Mouse (Mus musculus): Measurements from ENCODE around the gene Acly. TPM values are rescaled to one million over a fixed set of nuclear protein-coding genes. Genes with fewer than 3 reads are reported as not detected.

Gene Acly
- polyA plus RNA-seq (2015; fragmentation: Nextera tagmentation; extraction: Ambion mirVana): 114 and 120 TPM in 2 replicates

DNA sequence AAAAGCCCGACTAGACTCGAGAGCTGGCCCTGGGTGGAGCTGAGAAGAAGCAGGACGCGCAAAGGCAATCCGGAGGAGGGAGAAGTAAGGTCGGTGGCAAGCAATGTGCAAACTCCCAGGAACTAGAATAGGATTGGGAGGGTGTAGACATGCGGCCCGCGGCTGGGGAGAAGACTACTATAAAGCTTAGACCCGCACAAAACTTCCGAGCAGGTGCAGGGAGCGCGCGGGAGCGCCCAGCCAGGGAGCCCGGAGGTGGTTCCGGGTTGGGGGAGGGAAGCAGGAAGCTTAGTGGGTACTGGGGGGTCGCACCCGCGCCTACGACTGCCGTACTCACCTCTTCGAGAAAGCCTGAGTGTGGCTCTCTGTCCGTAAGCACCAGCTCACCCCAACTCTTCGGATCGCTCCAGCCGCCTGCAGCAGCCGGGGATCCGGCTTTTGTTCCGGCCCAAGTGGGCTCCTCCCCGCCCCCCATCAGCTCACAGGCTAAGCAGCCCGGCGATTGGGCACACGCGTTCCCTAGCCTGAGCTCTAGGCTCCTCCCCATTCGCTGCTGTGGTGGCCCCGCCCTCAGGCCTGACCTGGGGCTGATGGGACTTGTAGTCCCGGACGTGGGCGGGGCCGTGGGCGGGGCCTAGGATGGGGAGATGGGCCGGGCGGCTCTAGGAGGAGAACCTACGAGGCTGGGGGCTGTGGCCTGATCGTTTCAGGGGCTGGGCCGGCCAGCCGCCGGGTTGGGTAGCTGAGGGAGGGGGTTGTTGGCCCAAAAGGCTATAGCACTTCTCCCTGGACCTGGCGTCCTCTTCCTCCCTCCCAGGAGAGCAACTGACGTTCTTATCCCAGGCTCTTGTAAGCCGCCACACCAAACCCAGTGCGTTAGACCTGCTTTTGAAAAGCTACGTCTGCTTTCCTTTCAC, at the start of gene Acly:
TSS of gene Acly (minus strand) at position 543 of the 917 bp plus-strand sequence.
- H3K4me2 ChIP-seq (ENCODE audit: low read depth, low read length): peak within 1 kb of the TSS; percentile 90
- H3K4me3 ChIP-seq (ENCODE audit: low read depth, low read length): peak within 1 kb of the TSS; percentile 88
- H3K27ac ChIP-seq (ENCODE audit: low read length): peak within 1 kb of the TSS; percentile 87
- ATAC-seq (ENCODE audit: low read depth): peak; percentile 98
- peak within 1 kb of the TSS; percentile 88 for H3K9ac ChIP-seq (ENCODE audit: low read depth, low read length)
- no peaks in the 10 kb centered on the region for H3K9me3 ChIP-seq (replicated peaks; ENCODE audit: control insufficient read depth, low read length)
- peaks cover 39% of the 10 kb centered on the region for H3K4me1 ChIP-seq (ENCODE audit: control insufficient read depth, low read depth, low read length)
- H3K27me3 ChIP-seq (ENCODE audit: control insufficient read depth, insufficient read depth, low read depth, low read length): no peaks in the 10 kb centered on the region
- peaks cover 8% of the 10 kb centered on the region for H3K36me3 ChIP-seq (ENCODE audit: control insufficient read depth, insufficient read depth)
- 0% methylated on average over 51 of the region's 54 CpGs for WGBS (ENCODE audit: insufficient replicate concordance)

- Histone ChIP-seq H3K27ac (ENCODE audit: low read length) (no peak overlapping the region), H3K9ac (ENCODE audit: low read depth, low read length) (no peak overlapping the region), H3K27me3 (ENCODE audit: control insufficient read depth, insufficient read depth, low read depth, low read length) (no peaks in the 10 kb centered on the region), H3K4me3 (ENCODE audit: low read depth, low read length) (no peak overlapping the region), H3K4me2 (ENCODE audit: low read depth, low read length) (no peak overlapping the region; the same call in 1 of the 2 replicates), H3K36me3 (ENCODE audit: control insufficient read depth, insufficient read depth) (no peaks in the 10 kb centered on the region; the same call in 1 of the 2 replicates), H3K9me3 (replicated peaks; ENCODE audit: control insufficient read depth, low read length) (no peaks in the 10 kb centered on the region), H3K4me1 (ENCODE audit: control insufficient read depth, low read depth, low read length) (peaks cover 14% of the 10 kb centered on the region)
- WGBS (ENCODE audit: insufficient replicate concordance): 70% methylated on average over 21 of the region's 21 CpGs
- no peak for ATAC-seq (ENCODE audit: low read depth)
These were observed 48.5 kb upstream of the Acly start for GRCm38 (mm10) chr11:100576256-100576655.

GRCm38 (mm10) chr11:100575484-100575855, 47.7 kb upstream of the Acly start:
- peak; percentile 28 for ATAC-seq (ENCODE audit: low read depth)
- Histone ChIP-seq H3K27me3 (ENCODE audit: control insufficient read depth, insufficient read depth, low read depth, low read length) (no peaks in the 10 kb centered on the region), H3K9ac (ENCODE audit: low read depth, low read length) (peak overlapping the region; percentile 67), H3K36me3 (ENCODE audit: control insufficient read depth, insufficient read depth) (no peaks in the 10 kb centered on the region), H3K4me3 (ENCODE audit: low read depth, low read length) (peak overlapping the region; percentile 66), H3K27ac (ENCODE audit: low read length) (peak overlapping the region; percentile 66), H3K4me2 (ENCODE audit: low read depth, low read length) (peak overlapping the region; percentile 81), H3K4me1 (ENCODE audit: control insufficient read depth, low read depth, low read length) (peaks cover 20% of the 10 kb centered on the region), H3K9me3 (replicated peaks; ENCODE audit: control insufficient read depth, low read length) (no peaks in the 10 kb centered on the region)
- 4% methylated on average over 2 of the region's 2 CpGs for WGBS (ENCODE audit: insufficient replicate concordance)

DNA sequence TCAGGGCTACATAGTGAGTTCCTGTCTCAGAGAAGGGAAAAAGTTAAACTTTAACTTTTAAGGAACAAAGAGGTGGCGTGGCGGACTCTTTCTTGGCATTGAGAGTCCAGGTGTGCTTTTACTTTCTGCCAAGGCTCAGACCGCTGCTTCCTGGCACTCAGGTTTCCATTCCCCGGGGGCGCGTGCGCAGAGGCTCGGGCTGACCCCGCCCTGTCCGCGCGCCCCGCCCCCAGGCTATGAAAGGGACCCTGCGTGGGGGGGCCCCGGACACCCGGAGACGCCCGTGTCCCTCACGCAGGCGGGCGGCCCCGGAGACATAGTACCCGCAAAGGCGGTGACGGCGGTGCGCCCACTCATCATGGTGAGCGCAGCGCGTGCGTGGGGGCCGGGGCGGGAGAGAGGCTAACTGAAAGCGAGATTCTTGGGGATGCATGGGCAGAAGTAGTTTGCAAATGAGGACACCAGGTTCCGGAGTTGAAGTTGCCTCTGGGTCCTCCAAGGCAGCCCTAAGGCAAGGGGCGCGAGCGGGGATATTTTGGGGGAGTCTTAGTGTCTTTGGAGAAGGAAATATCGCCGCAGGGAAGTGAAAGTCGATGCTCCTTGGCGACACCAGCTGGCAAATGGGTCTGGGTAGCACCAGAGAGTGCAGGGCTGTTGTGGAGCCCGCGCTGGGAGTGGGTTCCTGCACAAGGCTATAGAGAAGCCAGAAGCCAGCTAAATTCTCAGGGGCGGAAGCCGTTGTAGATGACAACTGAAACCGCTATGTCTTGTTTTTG, 47.1 kb upstream of the Acly start, which contains the start of gene Cnp:
TSS of gene Cnp (plus strand) at position 197 of the 776 bp plus-strand sequence.
- H3K4me1 ChIP-seq (ENCODE audit: control insufficient read depth, low read depth, low read length): peaks cover 20% of the 10 kb centered on the region
- peak within 1 kb of the TSS; percentile 81 for H3K4me2 ChIP-seq (ENCODE audit: low read depth, low read length)
- peak within 1 kb of the TSS; percentile 66 for H3K27ac ChIP-seq (ENCODE audit: low read length)
- H3K9ac ChIP-seq (ENCODE audit: low read depth, low read length): peak within 1 kb of the TSS; percentile 67
- H3K9me3 ChIP-seq (replicated peaks; ENCODE audit: control insufficient read depth, low read length): no peaks in the 10 kb centered on the region
- peak; percentile 77 for ATAC-seq (ENCODE audit: low read depth)
- H3K4me3 ChIP-seq (ENCODE audit: low read depth, low read length): peak within 1 kb of the TSS; percentile 66
- H3K36me3 ChIP-seq (ENCODE audit: control insufficient read depth, insufficient read depth): no peaks in the 10 kb centered on the region
- under 1% methylated on average over 47 of the region's 47 CpGs for WGBS (ENCODE audit: insufficient replicate concordance)
- no peaks in the 10 kb centered on the region for H3K27me3 ChIP-seq (ENCODE audit: control insufficient read depth, insufficient read depth, low read depth, low read length)

DNA sequence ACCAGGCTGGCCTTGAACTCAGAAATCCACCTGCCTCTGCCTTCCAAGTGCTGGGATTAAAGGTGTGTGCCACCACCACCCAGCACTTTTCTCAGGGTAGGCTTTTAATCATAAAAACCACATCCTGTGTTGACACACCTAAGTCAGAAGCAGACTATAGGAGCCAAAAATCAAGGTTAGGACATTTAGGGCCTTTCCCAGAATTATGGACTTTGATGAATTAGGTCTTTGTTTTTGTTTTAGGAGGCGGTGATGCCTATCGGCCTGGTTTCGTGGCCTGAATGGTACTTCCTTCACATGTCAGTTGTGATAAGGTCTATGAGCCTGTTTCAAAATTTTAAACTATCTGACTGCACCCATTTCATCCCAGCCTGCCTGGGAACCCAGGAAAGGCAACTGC, 46.4 kb upstream of the Acly start:
- peak overlapping the region; percentile 66 for H3K4me3 ChIP-seq (ENCODE audit: low read depth, low read length)
- H3K27me3 ChIP-seq (ENCODE audit: control insufficient read depth, insufficient read depth, low read depth, low read length): no peaks in the 10 kb centered on the region
- peak overlapping the region; percentile 67 for H3K9ac ChIP-seq (ENCODE audit: low read depth, low read length)
- ATAC-seq (ENCODE audit: low read depth): no peak
- no peaks in the 10 kb centered on the region for H3K9me3 ChIP-seq (replicated peaks; ENCODE audit: control insufficient read depth, low read length)
- no peak overlapping the region for H3K27ac ChIP-seq (ENCODE audit: low read length)
- peak overlapping the region; percentile 81 for H3K4me2 ChIP-seq (ENCODE audit: low read depth, low read length)
- 29% methylated on average over 3 of the region's 3 CpGs for WGBS (ENCODE audit: insufficient replicate concordance)
- H3K36me3 ChIP-seq (ENCODE audit: control insufficient read depth, insufficient read depth): no peaks in the 10 kb centered on the region
- H3K4me1 ChIP-seq (ENCODE audit: control insufficient read depth, low read depth, low read length): peaks cover 20% of the 10 kb centered on the region

GRCm38 (mm10) chr11:100571202-100571567, 43.4 kb upstream of the Acly start:
- Histone ChIP-seq H3K4me1 (ENCODE audit: control insufficient read depth, low read depth, low read length) (peaks cover 20% of the 10 kb centered on the region), H3K36me3 (ENCODE audit: control insufficient read depth, insufficient read depth) (no peaks in the 10 kb centered on the region), H3K9me3 (replicated peaks; ENCODE audit: control insufficient read depth, low read length) (no peaks in the 10 kb centered on the region), H3K27ac (ENCODE audit: low read length) (no peak overlapping the region), H3K9ac (ENCODE audit: low read depth, low read length) (no peak overlapping the region), H3K27me3 (ENCODE audit: control insufficient read depth, insufficient read depth, low read depth, low read length) (no peaks in the 10 kb centered on the region), H3K4me2 (ENCODE audit: low read depth, low read length) (peak overlapping the region; percentile 48), H3K4me3 (ENCODE audit: low read depth, low read length) (peak overlapping the region; percentile 20)
- ATAC-seq (ENCODE audit: low read depth): no peak
- WGBS (ENCODE audit: insufficient replicate concordance): 13% methylated on average over 16 of the region's 16 CpGs

GRCm38 (mm10) chr11:100570430-100571201, 42.8 kb upstream of the Acly start:
- Histone ChIP-seq H3K4me2 (ENCODE audit: low read depth, low read length) (peak overlapping the region; percentile 48), H3K9ac (ENCODE audit: low read depth, low read length) (no peak overlapping the region), H3K27me3 (ENCODE audit: control insufficient read depth, insufficient read depth, low read depth, low read length) (no peaks in the 10 kb centered on the region), H3K4me1 (ENCODE audit: control insufficient read depth, low read depth, low read length) (peaks cover 18% of the 10 kb centered on the region), H3K27ac (ENCODE audit: low read length) (no peak overlapping the region), H3K4me3 (ENCODE audit: low read depth, low read length) (peak overlapping the region; percentile 20), H3K36me3 (ENCODE audit: control insufficient read depth, insufficient read depth) (no peaks in the 10 kb centered on the region), H3K9me3 (replicated peaks; ENCODE audit: control insufficient read depth, low read length) (no peaks in the 10 kb centered on the region)
- 7% methylated on average over 8 of the region's 8 CpGs for WGBS (ENCODE audit: insufficient replicate concordance)
- ATAC-seq (ENCODE audit: low read depth): no peak

DNA sequence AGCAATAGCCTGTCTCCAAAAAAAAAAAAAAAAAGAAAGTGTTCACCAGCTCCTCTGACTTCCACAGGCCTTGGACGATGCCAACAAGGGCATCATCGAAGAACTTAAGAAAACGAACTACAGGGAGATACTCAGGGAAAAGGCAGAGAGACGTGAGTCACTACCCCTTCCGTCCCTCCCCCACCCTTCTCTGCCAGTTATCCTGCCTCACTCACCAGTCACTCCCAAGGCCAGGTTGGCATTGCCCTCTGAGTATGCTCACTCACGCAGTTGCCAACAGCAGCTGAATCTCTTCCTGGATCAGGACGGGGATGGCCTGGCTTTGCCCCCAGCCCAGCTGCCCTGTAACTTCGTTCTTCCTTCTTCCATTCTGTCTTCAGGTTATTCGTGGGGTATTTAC, 42.0 kb upstream of the Acly start:
- H3K4me3 ChIP-seq (ENCODE audit: low read depth, low read length): no peak overlapping the region
- no peak overlapping the region for H3K27ac ChIP-seq (ENCODE audit: low read length)
- ATAC-seq (ENCODE audit: low read depth): no peak
- H3K27me3 ChIP-seq (ENCODE audit: control insufficient read depth, insufficient read depth, low read depth, low read length): no peaks in the 10 kb centered on the region
- H3K9me3 ChIP-seq (replicated peaks; ENCODE audit: control insufficient read depth, low read length): no peaks in the 10 kb centered on the region
- WGBS (ENCODE audit: insufficient replicate concordance): 47% methylated on average over 9 of the region's 9 CpGs
- no peak overlapping the region for H3K9ac ChIP-seq (ENCODE audit: low read depth, low read length)
- H3K36me3 ChIP-seq (ENCODE audit: control insufficient read depth, insufficient read depth): no peaks in the 10 kb centered on the region
- H3K4me1 ChIP-seq (ENCODE audit: control insufficient read depth, low read depth, low read length): peaks cover 12% of the 10 kb centered on the region
- no peak overlapping the region for H3K4me2 ChIP-seq (ENCODE audit: low read depth, low read length)
